Mouse (Mus musculus): Measurements from ENCODE around the gene Ap3b1. TPM values are rescaled to one million over a fixed set of nuclear protein-coding genes. Genes with fewer than 3 reads are reported as not detected.

The Ap3b1 gene
- 106 TPM for polyA plus RNA-seq (2014; fragmentation: Illumina TruSeq; extraction: RNeasy Lipid Tissue Mini Kit (QIAGEN cat#74804); ENCODE audit: low read depth, low replicate concordance)

GRCm38 (mm10) chr13:94358401-94359265 lies at the start of gene Ap3b1:
Ap3b1 (plus strand) TSS chr13:94358960.

Other genes starting within 250 kb of the Ap3b1 start
- 132 TPM for gene Scamp1, start 73.1 kb upstream of the Ap3b1 start, polyA plus RNA-seq (2014; fragmentation: Illumina TruSeq; extraction: RNeasy Lipid Tissue Mini Kit (QIAGEN cat#74804); ENCODE audit: low read depth, low replicate concordance)